Mouse (Mus musculus) limb, embryonic 12.5 days (tissue): ENCODE results near the gene Gm28308. TPM values are rescaled to one million over a fixed set of nuclear protein-coding genes. Genes with fewer than 3 reads are reported as not detected.

ENCODE experiments used
- ATAC-seq: fragments of 200-750 bp; cut with Nextera tagmentation; 2 replicates; pipeline ENCODE4 v1.8.0; 2017; ENCODE audit warnings: low read depth, moderate TSS enrichment; ENCODE audit not compliant: insufficient number of reproducible peaks, insufficient read depth, low FRiP score, low TSS enrichment
- H3K27ac ChIP-seq: fragments of 300-500 bp; sonication (generic); 2 replicates; pipeline ENCODE4 v1.5.1; 2016; ENCODE audit warnings: mild to moderate bottlenecking, moderate library complexity
- H3K27me3 ChIP-seq: fragments of 300-500 bp; sonication (generic); 2 replicates; pipeline ENCODE4 v1.6.1; 2016; ENCODE audit warnings: mild to moderate bottlenecking, moderate library complexity
- H3K36me3 ChIP-seq: fragments of 300-500 bp; sonication (generic); 2 replicates; pipeline ENCODE4 v1.6.1; 2016; ENCODE audit warnings: mild to moderate bottlenecking, moderate library complexity
- H3K4me1 ChIP-seq: fragments of 300-500 bp; sonication (generic); replicated peaks from 2 replicates; pipeline ENCODE4 v1.6.1; 2016
- H3K4me2 ChIP-seq: fragments of 300-500 bp; sonication (generic); 2 replicates; pipeline ENCODE4 v1.6.1; 2016; ENCODE audit warnings: mild to moderate bottlenecking, moderate library complexity
- H3K4me3 ChIP-seq: fragments of 300-500 bp; sonication (generic); replicated peaks from 2 replicates; pipeline ENCODE4 v1.5.1; 2016; ENCODE audit warnings: mild to moderate bottlenecking
- H3K9ac ChIP-seq: fragments of 300-500 bp; sonication (generic); replicated peaks from 2 replicates; pipeline ENCODE4 v1.6.1; 2016; ENCODE audit warnings: mild to moderate bottlenecking, moderate library complexity
- H3K9me3 ChIP-seq: fragments of 300-500 bp; sonication (generic); 2 replicates; pipeline ENCODE4 v1.6.1; 2016; ENCODE audit warnings: mild to moderate bottlenecking, moderate library complexity
- WGBS: fragments of 180-500 bp; shearing (Covaris S2); methylation state at CpG from one replicate; pipeline ENCODE4 v1.1.7; 2016; 5-methylcytosine and 5-hydroxymethylcytosine counted together
- polyA plus RNA-seq: library from polyadenylated mRNA; unstranded; fragments of >200 nt; fragmentation: Nextera tagmentation; extraction: Ambion mirVana; gene quantifications from 2 replicates; pipeline ENCODE4 v1.2.1, GENCODE M21; 2016

The Gm28308 gene
- polyA plus RNA-seq, 1 experiment from 2014 or later, result not detected

DNA sequence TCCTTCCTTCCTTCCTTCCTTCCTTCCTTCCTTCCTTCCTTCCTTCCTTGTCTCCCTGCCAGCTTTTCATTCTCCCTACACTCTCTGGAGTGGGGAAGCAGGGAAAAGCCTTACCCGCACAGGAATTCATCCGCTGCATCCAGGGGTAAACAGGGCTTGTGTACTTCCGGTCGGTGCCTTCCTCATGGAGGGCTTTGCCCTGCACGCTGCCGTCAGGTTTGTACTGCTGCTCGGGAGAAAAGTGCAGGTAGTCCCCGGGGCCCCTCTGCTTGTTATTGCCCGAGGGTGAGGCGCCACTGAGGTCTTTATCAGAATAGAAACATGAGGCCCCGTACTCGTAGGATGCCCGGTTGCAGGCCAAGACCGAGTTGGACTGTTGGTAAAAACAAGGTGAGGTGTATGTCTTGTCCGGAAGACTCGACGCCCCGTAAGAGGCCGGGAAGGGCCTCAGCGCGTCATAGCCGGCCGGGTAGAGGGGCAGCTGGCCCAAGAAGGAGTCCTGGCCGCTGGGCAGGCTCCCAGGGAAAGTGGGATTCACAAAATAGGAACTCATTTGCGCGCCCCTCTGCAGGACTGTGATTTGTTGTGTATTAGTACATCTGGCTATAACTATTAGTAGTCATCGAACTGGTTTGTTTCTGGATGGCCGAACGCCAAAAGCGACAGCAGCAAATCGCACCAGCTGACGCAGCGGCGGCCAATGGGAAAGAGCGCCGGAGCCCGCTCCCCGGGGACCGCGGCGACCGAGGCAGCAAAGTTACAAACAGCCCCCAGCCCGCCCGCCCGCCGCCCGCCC, 4.9 kb downstream of the Gm28308 start, which contains the start of gene Hoxa6:
Hoxa6 (minus strand) TSS at position 651 of the 796 bp plus-strand sequence.
- H3K9me3 ChIP-seq, result no peaks in the 10 kb centered on the region
- H3K36me3 ChIP-seq, result peaks cover 25% of the 10 kb centered on the region
- no peak for ATAC-seq
- H3K4me1 ChIP-seq, result peaks cover 80% of the 10 kb centered on the region
- WGBS, result under 1% methylated on average over 45 of the region's 47 CpGs
- peak within 1 kb of the TSS; percentile 69 for H3K27ac ChIP-seq
- H3K9ac ChIP-seq, result peak within 1 kb of the TSS; percentile 72
- H3K4me2 ChIP-seq, result peak within 1 kb of the TSS; percentile 96
- H3K27me3 ChIP-seq, result peaks cover 33% of the 10 kb centered on the region; the same call in 1 of the 2 replicates
- H3K4me3 ChIP-seq, result peak within 1 kb of the TSS; percentile 79

- no peak for ATAC-seq
- Histone ChIP-seq H3K27me3 (peaks cover 33% of the 10 kb centered on the region; the same call in 1 of the 2 replicates), H3K4me1 (peaks cover 86% of the 10 kb centered on the region)
Measured at GRCm38 (mm10) chr6:52207684-52207976, 5.5 kb downstream of the Gm28308 start.

DNA sequence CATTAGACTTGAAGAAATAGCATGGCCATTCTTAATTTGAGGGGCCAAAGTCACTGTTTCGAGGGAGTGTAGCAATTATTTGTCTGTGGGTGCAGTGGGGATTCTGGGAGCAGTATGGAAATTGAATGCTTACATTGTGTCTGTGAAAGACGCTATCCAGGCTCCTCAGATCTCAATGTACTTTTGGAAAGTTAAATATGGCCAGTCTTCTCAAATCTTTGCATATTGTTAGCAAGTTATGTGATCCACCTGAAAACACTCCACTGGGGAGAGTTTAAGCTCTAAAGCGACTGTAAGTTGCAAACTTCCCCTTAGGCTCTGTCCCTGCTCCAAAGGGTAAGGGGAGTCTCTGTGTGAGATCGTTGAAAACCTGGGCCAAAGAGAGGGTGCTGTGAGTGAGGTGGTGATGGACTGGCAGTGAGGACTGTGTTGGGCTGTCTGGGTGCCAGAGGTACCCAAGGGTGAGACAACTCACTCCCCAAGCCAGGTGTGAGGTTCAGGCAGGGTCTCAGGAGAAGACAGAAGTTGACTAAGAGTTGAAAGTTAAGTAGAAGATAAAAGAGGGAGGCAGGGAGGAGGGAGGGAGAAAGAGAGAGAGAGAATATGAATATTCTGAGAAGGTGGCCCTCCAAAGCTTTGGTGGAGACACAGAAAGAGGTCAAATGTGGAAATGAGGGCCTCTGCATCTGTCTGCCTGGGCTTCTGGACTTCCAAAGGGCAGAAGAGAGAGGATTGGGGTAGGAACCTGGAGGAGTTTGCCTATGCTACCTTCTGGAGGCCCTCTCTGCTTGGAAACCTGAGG, 6.1 kb downstream of the Gm28308 start:
- H3K9me3 ChIP-seq, result no peaks in the 10 kb centered on the region
- peaks cover 32% of the 10 kb centered on the region for H3K36me3 ChIP-seq
- H3K4me1 ChIP-seq, result peaks cover 88% of the 10 kb centered on the region
- no peak for ATAC-seq
- WGBS, result 12% methylated on average over 4 of the region's 4 CpGs
- peak overlapping the region; percentile 50; the same call in 1 of the 2 replicates for H3K9ac ChIP-seq
- H3K4me2 ChIP-seq, result peak overlapping the region; percentile 96
- peaks cover 33% of the 10 kb centered on the region; the same call in 1 of the 2 replicates for H3K27me3 ChIP-seq
- H3K4me3 ChIP-seq, result peak overlapping the region; percentile 50
- H3K27ac ChIP-seq, result 0 out of 2 replicates have a peak overlapping the region, but pooled peaks have one; percentile 35

More at GRCm38 (mm10) chr6:52207684-52207976, 5.5 kb downstream of the Gm28308 start:
- peak overlapping the region; percentile 96 for H3K4me2 ChIP-seq
- peak overlapping the region; percentile 50; the same call in 1 of the 2 replicates for H3K9ac ChIP-seq
- no peaks in the 10 kb centered on the region for H3K9me3 ChIP-seq
- H3K4me3 ChIP-seq, result peak overlapping the region; percentile 79
- H3K36me3 ChIP-seq, result peaks cover 28% of the 10 kb centered on the region
- H3K27ac ChIP-seq, result no peak overlapping the region

GRCm38 (mm10) chr6:52205638-52206621, 7.2 kb downstream of the Gm28308 start:
- H3K9ac ChIP-seq, result peak overlapping the region; percentile 50
- peaks cover 41% of the 10 kb centered on the region for H3K36me3 ChIP-seq
- H3K4me1 ChIP-seq, result peaks cover 93% of the 10 kb centered on the region
- no peak for ATAC-seq
- peak overlapping the region; percentile 96 for H3K4me2 ChIP-seq
- peaks cover 33% of the 10 kb centered on the region; the same call in 1 of the 2 replicates for H3K27me3 ChIP-seq
- H3K27ac ChIP-seq, result peak overlapping the region; percentile 60; the same call in 1 of the 2 replicates
- H3K9me3 ChIP-seq, result no peaks in the 10 kb centered on the region
- H3K4me3 ChIP-seq, result peak overlapping the region; percentile 50
- WGBS, result 7% methylated on average over 55 of the region's 55 CpGs

GRCm38 (mm10) chr6:52205221-52205620, 7.9 kb downstream of the Gm28308 start:
- H3K36me3 ChIP-seq, result peaks cover 42% of the 10 kb centered on the region
- no peak for ATAC-seq
- H3K4me2 ChIP-seq, result peak overlapping the region; percentile 96
- peak overlapping the region; percentile 60; the same call in 1 of the 2 replicates for H3K27ac ChIP-seq
- peak overlapping the region; percentile 50 for H3K4me3 ChIP-seq
- H3K27me3 ChIP-seq, result peaks cover 35% of the 10 kb centered on the region; the same call in 1 of the 2 replicates
- H3K9ac ChIP-seq, result peak overlapping the region; percentile 50; the same call in 1 of the 2 replicates
- no peaks in the 10 kb centered on the region for H3K9me3 ChIP-seq
- WGBS, result 5% methylated on average over 14 of the region's 14 CpGs
- H3K4me1 ChIP-seq, result peaks cover 94% of the 10 kb centered on the region

DNA sequence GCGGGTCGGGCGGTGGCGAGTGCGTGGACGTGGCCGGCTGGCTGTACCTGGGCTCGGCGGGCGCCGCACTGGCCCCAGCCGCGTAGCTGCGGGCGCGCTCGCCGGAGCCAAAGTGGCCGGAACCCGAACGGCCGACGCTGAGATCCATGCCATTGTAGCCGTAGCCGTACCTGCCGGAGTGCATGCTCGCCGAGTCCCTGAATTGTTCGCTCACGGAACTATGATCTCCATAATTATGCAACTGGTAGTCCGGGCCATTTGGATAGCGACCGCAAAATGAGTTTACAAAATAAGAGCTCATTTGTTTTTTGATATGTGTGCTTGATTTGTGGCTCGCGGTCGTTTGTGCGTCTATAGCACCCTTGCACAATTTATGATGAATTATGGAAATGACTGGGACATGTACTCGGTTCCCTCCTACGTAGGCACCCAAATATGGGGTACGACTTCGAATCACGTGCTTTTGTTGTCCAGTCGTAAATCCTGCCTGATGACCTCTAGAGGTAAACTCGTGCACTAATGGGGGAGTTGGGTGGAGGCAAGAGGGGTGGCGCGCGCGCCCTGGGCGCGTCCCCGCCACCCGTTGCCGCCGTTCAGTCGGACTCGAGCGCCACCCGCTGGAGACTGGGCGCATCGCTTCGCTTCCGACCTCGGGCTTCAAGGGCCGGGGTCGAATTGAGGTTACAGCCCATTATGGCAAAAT, 8.9 kb downstream of the Gm28308 start, which contains the start of gene Hoxa5:
Hoxa5 (minus strand) TSS at position 538 of the 703 bp plus-strand sequence.
- H3K27me3 ChIP-seq, result peaks cover 34% of the 10 kb centered on the region

DNA sequence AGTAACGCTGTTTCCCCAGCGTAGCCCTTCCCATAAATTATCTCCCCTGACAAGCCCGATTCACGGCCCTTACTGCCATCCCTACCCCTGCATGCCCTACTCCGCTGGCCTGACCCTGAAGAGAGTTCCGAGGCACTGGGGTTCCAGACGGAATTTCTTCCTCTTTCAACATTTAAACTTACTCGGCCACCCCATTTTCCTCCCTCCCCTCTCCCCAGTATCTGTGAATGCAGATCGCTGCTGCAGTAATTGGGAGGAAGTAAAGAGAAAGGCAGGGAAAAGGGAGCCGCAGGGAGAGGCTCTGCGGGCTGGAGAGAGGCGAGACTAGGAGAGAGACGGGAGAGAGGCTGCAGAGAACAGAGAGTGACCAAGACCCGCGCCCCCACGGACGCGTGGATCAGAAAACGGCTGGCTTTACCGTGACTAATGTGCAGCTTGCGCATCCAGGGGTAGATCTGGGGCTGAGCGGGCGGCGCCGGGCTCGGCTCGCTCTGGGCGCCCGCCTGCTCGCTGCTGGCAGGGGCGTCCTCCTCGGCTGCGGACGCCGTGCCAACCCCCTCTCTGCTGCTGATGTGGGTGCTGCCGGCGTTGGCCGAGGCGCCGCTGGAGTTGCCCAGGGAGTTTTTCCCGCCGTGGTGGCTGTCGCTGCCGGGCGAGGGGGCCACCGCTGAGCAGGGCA, 9.6 kb downstream of the Gm28308 start:
- 2% methylated on average over 46 of the region's 46 CpGs for WGBS
- Histone ChIP-seq H3K4me2 (peak overlapping the region; percentile 96), H3K4me1 (peaks cover 83% of the 10 kb centered on the region), H3K9me3 (no peaks in the 10 kb centered on the region), H3K9ac (peak overlapping the region; percentile 80), H3K27ac (peak overlapping the region; percentile 67), H3K36me3 (peaks cover 48% of the 10 kb centered on the region), H3K4me3 (peak overlapping the region; percentile 50), H3K27me3 (peaks cover 31% of the 10 kb centered on the region)
- ATAC-seq, result no peak

More for the DNA sequence above, 8.9 kb downstream of the Gm28308 start, which contains the start of gene Hoxa5:
- Histone ChIP-seq H3K9me3 (no peaks in the 10 kb centered on the region), H3K9ac (peak within 1 kb of the TSS; percentile 80), H3K4me2 (peak within 1 kb of the TSS; percentile 96), H3K36me3 (peaks cover 48% of the 10 kb centered on the region), H3K4me1 (peaks cover 90% of the 10 kb centered on the region), H3K27ac (peak within 1 kb of the TSS; percentile 67), H3K4me3 (peak within 1 kb of the TSS; percentile 50)
- WGBS, result 1% methylated on average over 65 of the region's 65 CpGs
- no peak for ATAC-seq

DNA sequence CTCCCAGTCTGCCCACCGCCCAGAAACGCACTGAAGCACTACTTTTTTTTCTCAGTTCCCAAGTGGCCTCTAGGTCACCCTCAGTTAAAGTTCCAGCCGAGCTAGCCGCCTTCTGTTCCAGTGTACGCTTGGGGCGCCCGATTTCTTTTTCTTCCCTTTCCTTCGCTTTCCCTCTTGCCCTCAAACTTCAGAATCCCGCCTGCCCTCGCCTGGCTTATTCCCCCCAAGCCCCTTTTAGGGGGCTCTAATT, 10.1 kb downstream of the Gm28308 start:
- H3K9me3 ChIP-seq, result no peaks in the 10 kb centered on the region
- no peak for ATAC-seq
- H3K9ac ChIP-seq, result peak overlapping the region; percentile 80
- WGBS, result 4% methylated on average over 10 of the region's 10 CpGs
- H3K27ac ChIP-seq, result peak overlapping the region; percentile 67; the same call in 1 of the 2 replicates
- peaks cover 31% of the 10 kb centered on the region for H3K27me3 ChIP-seq
- H3K4me2 ChIP-seq, result peak overlapping the region; percentile 96
- peaks cover 79% of the 10 kb centered on the region for H3K4me1 ChIP-seq
- peak overlapping the region; percentile 50 for H3K4me3 ChIP-seq
- H3K36me3 ChIP-seq, result peaks cover 48% of the 10 kb centered on the region

GRCm38 (mm10) chr6:52202362-52203120, 10.6 kb downstream of the Gm28308 start:
- peak overlapping the region; percentile 50 for H3K4me3 ChIP-seq
- H3K36me3 ChIP-seq, result peaks cover 48% of the 10 kb centered on the region
- peaks cover 30% of the 10 kb centered on the region for H3K27me3 ChIP-seq
- H3K9ac ChIP-seq, result peak overlapping the region; percentile 80
- no peak overlapping the region for H3K27ac ChIP-seq
- H3K9me3 ChIP-seq, result no peaks in the 10 kb centered on the region
- 17% methylated on average over 22 of the region's 22 CpGs for WGBS
- peaks cover 76% of the 10 kb centered on the region for H3K4me1 ChIP-seq
- peak overlapping the region; percentile 96 for H3K4me2 ChIP-seq
- ATAC-seq, result no peak
